Mouse (Mus musculus): ENCODE measurements at regions not wholly inside any gene's neighbourhood (a gene's known extent, or its start where the extent isn't known, plus 50 kb on each side); places are given as distances from the start of the nearest gene placed in this dataset.

- ATAC-seq (ENCODE audit: insufficient number of reproducible peaks, insufficient read depth, low FRiP score, low TSS enrichment, low read depth), result no peak
- Histone ChIP-seq H3K4me2 (no peak overlapping the region), H3K4me1 (peaks cover 13% of the 10 kb centered on the region), H3K27ac (no peak overlapping the region), H3K9me3 (no peaks in the 10 kb centered on the region), H3K27me3 (no peaks in the 10 kb centered on the region), H3K36me3 (no peaks in the 10 kb centered on the region), H3K9ac (no peak overlapping the region), H3K4me3 (no peak overlapping the region)
- WGBS, result 31% methylated on average over 5 of the region's 5 CpGs
Measured at GRCm38 (mm10) chr15:51324211-51324610, 2560.5 kb upstream of the Gm7489 start.

- no peak overlapping the region for H3K9ac ChIP-seq
- no peak for ATAC-seq (ENCODE audit: insufficient number of reproducible peaks, insufficient read depth, low FRiP score, low TSS enrichment, low read depth)
- H3K36me3 ChIP-seq, result no peaks in the 10 kb centered on the region
- peaks cover 18% of the 10 kb centered on the region for H3K4me1 ChIP-seq
- H3K27me3 ChIP-seq, result no peaks in the 10 kb centered on the region
- H3K4me3 ChIP-seq, result no peak overlapping the region
- no peaks in the 10 kb centered on the region for H3K9me3 ChIP-seq
- no peak overlapping the region for H3K27ac ChIP-seq
- 52% methylated on average over 5 of the region's 5 CpGs for WGBS
- H3K4me2 ChIP-seq, result no peak overlapping the region
Measured at GRCm38 (mm10) chr15:51327702-51328101, 2557.0 kb upstream of the Gm7489 start.

- H3K27me3 ChIP-seq, result no peaks in the 10 kb centered on the region
- H3K4me2 ChIP-seq, result no peak overlapping the region
- H3K4me3 ChIP-seq, result no peak overlapping the region
- 51% methylated on average over 1 of the region's 1 CpGs for WGBS
- H3K9ac ChIP-seq, result no peak overlapping the region
- H3K9me3 ChIP-seq, result no peaks in the 10 kb centered on the region
- H3K36me3 ChIP-seq, result no peaks in the 10 kb centered on the region
- H3K4me1 ChIP-seq, result no peaks in the 10 kb centered on the region
- no peak for ATAC-seq (ENCODE audit: insufficient number of reproducible peaks, insufficient read depth, low FRiP score, low TSS enrichment, low read depth)
- H3K27ac ChIP-seq, result no peak overlapping the region
Measured at GRCm38 (mm10) chr15:51336441-51336840, 2548.3 kb upstream of the Gm7489 start.

- Histone ChIP-seq H3K9ac (no peak overlapping the region), H3K27me3 (no peaks in the 10 kb centered on the region), H3K4me1 (no peaks in the 10 kb centered on the region), H3K9me3 (no peaks in the 10 kb centered on the region), H3K4me2 (no peak overlapping the region), H3K36me3 (no peaks in the 10 kb centered on the region), H3K4me3 (no peak overlapping the region), H3K27ac (no peak overlapping the region)
- ATAC-seq (ENCODE audit: insufficient number of reproducible peaks, insufficient read depth, low FRiP score, low TSS enrichment, low read depth), result no peak
- 85% methylated on average over 4 of the region's 4 CpGs for WGBS
Measured at GRCm38 (mm10) chr15:51346301-51346700, 2538.4 kb upstream of the Gm7489 start.

- no peak overlapping the region for H3K4me2 ChIP-seq
- H3K36me3 ChIP-seq, result no peaks in the 10 kb centered on the region
- no peak for ATAC-seq (ENCODE audit: insufficient number of reproducible peaks, insufficient read depth, low FRiP score, low TSS enrichment, low read depth)
- no peaks in the 10 kb centered on the region for H3K9me3 ChIP-seq
- H3K27me3 ChIP-seq, result no peaks in the 10 kb centered on the region
- no peaks in the 10 kb centered on the region for H3K4me1 ChIP-seq
- no peak overlapping the region for H3K9ac ChIP-seq
- 80% methylated on average over 7 of the region's 7 CpGs for WGBS
- H3K4me3 ChIP-seq, result no peak overlapping the region
- no peak overlapping the region for H3K27ac ChIP-seq
Measured at GRCm38 (mm10) chr15:51363391-51363790, 2521.3 kb upstream of the Gm7489 start.

GRCm38 (mm10) chr15:51371162-51371561 lies 2513.5 kb upstream of the Gm7489 start:
- Histone ChIP-seq H3K36me3 (no peaks in the 10 kb centered on the region), H3K27ac (no peak overlapping the region), H3K27me3 (no peaks in the 10 kb centered on the region), H3K4me1 (no peaks in the 10 kb centered on the region), H3K4me3 (no peak overlapping the region), H3K9me3 (no peaks in the 10 kb centered on the region), H3K9ac (no peak overlapping the region), H3K4me2 (no peak overlapping the region)
- no peak for ATAC-seq (ENCODE audit: insufficient number of reproducible peaks, insufficient read depth, low FRiP score, low TSS enrichment, low read depth)

- Histone ChIP-seq H3K9ac (no peak overlapping the region), H3K27me3 (no peaks in the 10 kb centered on the region), H3K4me2 (no peak overlapping the region), H3K4me3 (no peak overlapping the region), H3K9me3 (no peaks in the 10 kb centered on the region), H3K36me3 (no peaks in the 10 kb centered on the region), H3K27ac (no peak overlapping the region), H3K4me1 (0 out of 2 replicates have a peak, but pooled peaks cover 3% of the 10 kb centered on the region)
- ATAC-seq (ENCODE audit: insufficient number of reproducible peaks, insufficient read depth, low FRiP score, low TSS enrichment, low read depth), result no peak
- WGBS, result 94% methylated on average over 2 of the region's 2 CpGs
Measured at GRCm38 (mm10) chr15:51390383-51390782, 2494.3 kb upstream of the Gm7489 start.

- Histone ChIP-seq H3K36me3 (no peaks in the 10 kb centered on the region), H3K27ac (no peak overlapping the region), H3K9me3 (no peaks in the 10 kb centered on the region), H3K9ac (no peak overlapping the region), H3K4me1 (0 out of 2 replicates have a peak, but pooled peaks cover 3% of the 10 kb centered on the region), H3K4me3 (no peak overlapping the region), H3K4me2 (no peak overlapping the region), H3K27me3 (no peaks in the 10 kb centered on the region)
- WGBS, result 87% methylated on average over 2 of the region's 2 CpGs
- ATAC-seq (ENCODE audit: insufficient number of reproducible peaks, insufficient read depth, low FRiP score, low TSS enrichment, low read depth), result no peak
Measured at GRCm38 (mm10) chr15:51391352-51391751, 2493.4 kb upstream of the Gm7489 start.

GRCm38 (mm10) chr15:51392449-51393405 lies 2492.0 kb upstream of the Gm7489 start:
- ATAC-seq (ENCODE audit: insufficient number of reproducible peaks, insufficient read depth, low FRiP score, low TSS enrichment, low read depth), result no peak
- no peak overlapping the region for H3K4me2 ChIP-seq
- no peak overlapping the region for H3K9ac ChIP-seq
- 72% methylated on average over 7 of the region's 7 CpGs for WGBS
- H3K4me3 ChIP-seq, result no peak overlapping the region
- H3K9me3 ChIP-seq, result no peaks in the 10 kb centered on the region
- H3K36me3 ChIP-seq, result no peaks in the 10 kb centered on the region
- no peaks in the 10 kb centered on the region for H3K27me3 ChIP-seq
- no peak overlapping the region for H3K27ac ChIP-seq
- peaks cover 12% of the 10 kb centered on the region; the same call in 1 of the 2 replicates for H3K4me1 ChIP-seq

- Histone ChIP-seq H3K27me3 (no peaks in the 10 kb centered on the region), H3K36me3 (no peaks in the 10 kb centered on the region), H3K9ac (no peak overlapping the region), H3K27ac (no peak overlapping the region), H3K4me2 (no peak overlapping the region), H3K4me1 (peaks cover 12% of the 10 kb centered on the region; the same call in 1 of the 2 replicates), H3K4me3 (no peak overlapping the region), H3K9me3 (no peaks in the 10 kb centered on the region)
- 69% methylated on average over 8 of the region's 8 CpGs for WGBS
- no peak for ATAC-seq (ENCODE audit: insufficient number of reproducible peaks, insufficient read depth, low FRiP score, low TSS enrichment, low read depth)
Measured at GRCm38 (mm10) chr15:51395961-51396360, 2488.7 kb upstream of the Gm7489 start.

- Histone ChIP-seq H3K4me3 (no peak overlapping the region), H3K36me3 (no peaks in the 10 kb centered on the region), H3K4me1 (no peaks in the 10 kb centered on the region), H3K4me2 (no peak overlapping the region), H3K27ac (no peak overlapping the region), H3K9ac (no peak overlapping the region), H3K9me3 (no peaks in the 10 kb centered on the region), H3K27me3 (no peaks in the 10 kb centered on the region)
- WGBS, result 87% methylated on average over 3 of the region's 3 CpGs
- ATAC-seq (ENCODE audit: insufficient number of reproducible peaks, insufficient read depth, low FRiP score, low TSS enrichment, low read depth), result no peak
Measured at GRCm38 (mm10) chr15:51403581-51403980, 2481.1 kb upstream of the Gm7489 start.

GRCm38 (mm10) chr15:51409791-51410308 lies 2474.9 kb upstream of the Gm7489 start:
- no peaks in the 10 kb centered on the region for H3K36me3 ChIP-seq
- H3K9me3 ChIP-seq, result no peaks in the 10 kb centered on the region
- 71% methylated on average over 6 of the region's 6 CpGs for WGBS
- no peak overlapping the region for H3K27ac ChIP-seq
- no peak for ATAC-seq (ENCODE audit: insufficient number of reproducible peaks, insufficient read depth, low FRiP score, low TSS enrichment, low read depth)
- H3K4me2 ChIP-seq, result no peak overlapping the region
- no peak overlapping the region for H3K9ac ChIP-seq
- no peak overlapping the region for H3K4me3 ChIP-seq
- no peaks in the 10 kb centered on the region for H3K27me3 ChIP-seq
- no peaks in the 10 kb centered on the region for H3K4me1 ChIP-seq

All from embryonic facial prominence, embryonic 13.5 days (tissue).